Mouse (Mus musculus) layer of hippocampus, adult 18-20 months (tissue): Measurements from ENCODE around the gene Izumo4. TPM values are rescaled to one million over a fixed set of nuclear protein-coding genes. Genes with fewer than 3 reads are reported as not detected.
A peak's percentile ranks its signal among the peaks of the same experiment; 100 is the strongest.

Experiments
- DNase-seq, 2 experiments: peaks; one replicate each; pipeline ENCODE4 v3.0.0; 2022; ENCODE audit warnings: low spot score in 2 of 2
- total RNA-seq, 2 experiments: library from RNA; stranded (reverse); gene quantifications; 2 replicates each; pipeline ENCODE4 v1.2.3; 2021

Izumo4 gene
- total RNA-seq, 2 experiments from 2014 or later: 52.5 to 54.7 TPM

GRCm38 (mm10) chr10:80669018-80669417, 33.0 kb upstream of the Izumo4 start:
- no peak for DNase-seq

DNA sequence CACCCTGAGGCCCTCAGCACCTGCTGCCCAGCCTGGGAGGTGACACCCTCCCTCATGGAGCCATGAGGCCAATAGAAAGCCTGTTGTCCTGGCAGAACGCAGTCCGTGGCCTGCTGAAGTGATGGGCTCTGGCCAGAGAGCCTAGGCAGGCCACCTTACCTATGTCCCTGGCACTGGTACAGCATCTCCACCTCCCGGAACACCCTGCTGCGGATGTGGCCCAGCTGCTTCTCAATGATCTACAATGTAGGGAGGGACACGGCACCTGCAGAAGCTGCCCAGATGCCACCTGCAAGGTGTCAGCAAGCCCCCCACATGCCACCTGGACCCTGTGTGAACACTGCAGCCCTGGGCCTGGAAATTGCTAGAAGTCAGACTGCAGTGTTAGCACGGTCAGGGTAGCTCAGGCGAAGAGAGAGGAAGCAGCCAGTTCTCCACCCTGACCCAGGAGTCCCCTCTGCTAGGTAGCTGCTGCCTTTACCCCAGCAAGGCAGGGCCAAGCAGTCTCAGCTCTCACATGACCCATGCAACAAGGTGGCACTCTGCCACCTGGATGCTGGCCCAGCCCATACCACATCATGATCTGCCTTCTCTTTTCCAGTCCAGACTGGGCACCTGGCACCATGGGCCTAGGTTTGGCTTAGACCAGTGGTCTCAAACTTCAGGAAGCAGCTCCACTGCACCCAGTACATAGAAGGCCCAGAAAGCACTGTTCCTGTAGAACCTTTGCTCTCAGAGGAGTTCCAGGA, 32.1 kb upstream of the Izumo4 start:
- no peak for DNase-seq

- DNase-seq: no peak
Measured at GRCm38 (mm10) chr10:80670531-80670930, 31.5 kb upstream of the Izumo4 start.

GRCm38 (mm10) chr10:80671251-80671650, 30.7 kb upstream of the Izumo4 start:
- no peak for DNase-seq

DNA sequence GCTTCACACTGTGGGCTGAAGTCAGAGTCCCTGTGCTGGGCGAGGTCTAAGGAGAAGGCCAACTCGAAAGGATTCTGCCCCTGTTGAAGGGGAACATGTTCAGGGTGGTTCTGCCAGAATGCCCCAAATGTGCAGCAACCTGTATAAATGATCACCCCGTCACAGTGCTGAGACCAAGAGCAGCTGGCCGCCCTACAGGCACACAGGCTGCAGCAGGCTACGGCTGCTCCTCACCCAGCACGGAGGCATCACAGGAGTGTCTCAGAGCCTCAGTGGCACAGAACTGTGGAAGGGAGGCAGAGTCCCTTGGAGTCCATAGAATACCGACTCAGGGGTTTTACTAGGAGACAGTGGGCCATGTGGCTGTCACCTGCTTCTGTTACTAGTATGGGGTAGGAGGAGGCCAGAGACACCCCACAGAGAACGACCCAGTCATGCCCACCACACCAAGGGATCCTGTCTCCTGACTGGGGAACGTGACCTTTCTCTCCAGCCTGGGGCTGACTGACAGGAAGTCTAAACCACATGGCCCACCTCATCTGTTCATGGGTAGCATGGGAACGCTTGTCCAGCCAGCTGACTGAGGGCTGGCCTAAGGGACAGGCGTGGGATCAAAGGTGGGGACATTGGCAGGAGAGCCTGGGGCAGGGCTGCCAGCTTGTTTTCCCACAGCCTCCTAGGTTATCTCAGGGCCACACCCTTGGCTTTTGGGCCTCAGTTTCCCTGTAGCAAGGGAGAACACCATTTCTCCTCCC, 29.9 kb upstream of the Izumo4 start:
- no peak for DNase-seq

GRCm38 (mm10) chr10:80673690-80674089, 28.3 kb upstream of the Izumo4 start:
- no peak for DNase-seq

DNA sequence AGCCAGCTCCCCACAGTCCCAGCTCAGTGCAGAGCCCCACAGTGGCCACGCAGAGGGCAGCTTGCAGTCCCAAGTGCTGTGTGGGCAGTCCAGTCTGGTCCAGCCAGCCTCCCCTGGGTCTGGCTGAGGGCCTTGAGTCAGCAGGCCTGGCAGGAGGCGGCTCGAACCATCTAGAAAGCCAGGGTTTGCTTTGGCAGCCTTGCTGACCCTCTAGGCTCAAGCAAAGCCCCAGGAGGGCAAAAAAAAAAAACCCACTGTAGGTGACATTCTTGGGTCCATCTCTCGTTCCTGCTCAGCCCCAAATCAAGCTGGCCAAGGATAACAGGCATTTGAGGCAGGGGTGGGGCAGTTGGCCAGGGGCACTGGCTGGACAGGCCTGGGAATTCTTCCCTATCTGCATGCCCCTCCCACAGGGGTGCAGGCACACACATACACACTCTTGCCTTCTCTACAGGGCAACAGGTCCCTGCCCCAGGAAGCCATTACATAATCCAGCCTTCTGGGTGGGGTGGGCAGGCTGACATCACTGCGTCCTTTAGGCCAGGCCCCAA, 27.7 kb upstream of the Izumo4 start:
- no peak for DNase-seq

- DNase-seq: no peak
Measured at GRCm38 (mm10) chr10:80674851-80675404, 27.1 kb upstream of the Izumo4 start.

DNA sequence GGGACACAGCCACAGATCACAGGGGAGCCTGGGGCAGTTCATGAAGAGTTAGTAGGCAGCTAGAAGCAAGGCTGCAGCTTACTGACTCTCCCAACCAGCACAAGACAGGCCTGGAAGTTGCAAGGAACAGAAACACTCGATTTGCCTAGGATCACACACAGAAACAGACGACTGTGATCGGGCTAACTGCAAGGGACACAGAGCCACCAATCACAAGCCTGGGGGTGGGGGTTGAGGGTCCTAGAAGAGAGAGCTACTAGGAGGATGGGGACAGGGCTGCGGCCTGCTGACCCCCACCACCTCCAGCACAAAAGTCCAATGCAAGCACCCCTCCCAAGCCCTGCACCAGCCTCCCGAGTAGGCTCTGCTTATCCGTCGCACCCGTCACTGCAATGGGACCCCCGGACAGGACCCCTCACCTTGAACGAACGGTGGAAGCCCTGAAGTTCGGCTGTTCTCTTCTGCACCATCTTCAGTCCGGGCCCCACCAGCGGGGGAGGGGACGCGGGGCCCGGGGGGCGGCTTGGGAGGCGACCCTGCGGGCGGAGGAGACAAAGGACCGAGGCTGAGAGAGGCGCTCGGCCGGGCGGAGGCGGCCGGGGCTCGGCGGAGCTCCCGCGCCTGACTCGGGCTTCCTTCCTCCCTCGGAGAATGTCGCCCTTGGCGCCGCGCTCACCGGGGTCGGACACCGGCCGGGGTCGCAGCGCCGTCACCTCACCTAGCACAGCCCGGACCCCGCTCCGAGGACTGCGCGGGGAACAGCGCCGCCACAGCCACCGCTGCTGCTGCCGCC, 26.4 kb upstream of the Izumo4 start:
- DNase-seq: no peak

- DNase-seq: peak; percentile 99 to 100
Measured at GRCm38 (mm10) chr10:80676198-80676928, 25.6 kb upstream of the Izumo4 start.

DNA sequence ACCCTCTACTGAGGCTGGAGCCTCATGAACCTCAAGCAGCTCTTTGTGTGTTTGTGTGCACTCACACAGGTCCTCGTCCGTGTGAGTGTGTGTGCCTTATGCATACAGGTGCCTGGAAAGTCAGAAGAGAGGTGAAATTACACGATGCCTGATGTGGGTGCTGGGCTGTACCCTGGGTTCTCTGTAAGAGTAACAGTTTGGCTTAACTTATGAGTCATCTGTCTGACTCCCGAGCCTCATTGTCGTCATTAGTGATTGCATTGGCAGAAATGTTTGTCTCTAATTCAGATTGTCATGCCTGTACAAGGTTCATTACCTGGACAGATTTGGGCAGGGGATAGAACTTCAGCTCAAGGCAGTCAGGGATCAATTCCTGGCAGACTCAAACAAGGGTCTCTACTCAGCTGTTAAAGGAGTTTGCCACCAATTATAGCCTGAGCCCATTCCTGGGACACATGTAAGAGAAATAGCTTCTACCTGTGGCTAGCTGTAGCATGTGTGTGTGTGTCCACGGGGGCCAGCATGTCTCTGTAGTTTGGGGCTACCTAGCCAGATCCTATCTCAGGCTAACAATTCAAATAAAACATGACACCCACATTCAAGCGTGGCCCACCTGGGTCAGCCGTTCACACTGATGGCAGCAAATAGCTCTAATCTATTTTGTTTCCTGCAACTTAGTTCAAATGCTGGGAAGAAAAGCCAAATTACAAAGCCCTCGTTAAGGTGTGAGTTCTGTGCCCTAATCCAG, 24.7 kb upstream of the Izumo4 start:
- peak in 1 of 2 experiments; percentile 47 for DNase-seq

- peak; percentile 68 to 83 for DNase-seq
Measured at GRCm38 (mm10) chr10:80677942-80678436, 24.0 kb upstream of the Izumo4 start, which contains the start of gene Mknk2. Gene Mknk2 (minus strand): TSS chr10:80678112.

DNA sequence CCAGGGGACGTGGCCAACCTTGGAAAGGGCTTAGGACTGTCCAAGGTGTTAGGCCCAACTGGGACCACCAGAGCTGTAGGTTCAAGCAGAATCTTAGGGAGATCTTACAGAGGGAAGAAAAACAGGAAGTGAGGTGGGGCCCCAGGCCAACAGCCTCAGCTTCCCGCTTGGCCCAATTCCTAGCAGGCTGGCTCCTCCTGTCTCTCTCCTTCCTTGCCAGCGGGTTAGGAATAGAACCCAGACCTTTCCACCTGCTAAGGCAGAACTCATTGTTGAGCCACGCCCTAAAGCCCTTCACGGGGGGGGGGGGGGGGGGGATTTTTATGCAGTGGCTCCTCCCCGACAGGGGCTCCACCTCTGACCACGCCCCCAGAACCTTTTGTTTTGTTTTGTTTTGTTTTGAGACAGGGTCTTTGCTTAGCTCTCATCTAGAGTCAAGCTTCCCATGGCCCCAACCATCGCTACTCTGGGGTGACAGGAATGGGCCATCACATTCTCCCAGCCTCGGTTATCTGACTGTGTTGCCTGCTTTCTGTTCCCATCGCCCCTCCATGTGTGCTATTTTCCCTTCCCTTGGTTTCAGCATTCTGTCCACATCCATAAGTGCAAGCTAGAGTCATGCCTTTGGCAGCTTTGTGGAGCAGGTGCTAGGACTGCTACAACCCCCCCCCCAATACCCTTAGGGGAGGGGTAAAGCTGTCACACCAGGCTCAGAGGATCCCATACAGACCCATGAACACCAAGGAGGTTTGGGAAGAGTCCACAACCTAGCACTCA, 23.2 kb upstream of the Izumo4 start:
- DNase-seq: no peak

- no peak for DNase-seq
Measured at GRCm38 (mm10) chr10:80679556-80680259, 22.3 kb upstream of the Izumo4 start.

DNA sequence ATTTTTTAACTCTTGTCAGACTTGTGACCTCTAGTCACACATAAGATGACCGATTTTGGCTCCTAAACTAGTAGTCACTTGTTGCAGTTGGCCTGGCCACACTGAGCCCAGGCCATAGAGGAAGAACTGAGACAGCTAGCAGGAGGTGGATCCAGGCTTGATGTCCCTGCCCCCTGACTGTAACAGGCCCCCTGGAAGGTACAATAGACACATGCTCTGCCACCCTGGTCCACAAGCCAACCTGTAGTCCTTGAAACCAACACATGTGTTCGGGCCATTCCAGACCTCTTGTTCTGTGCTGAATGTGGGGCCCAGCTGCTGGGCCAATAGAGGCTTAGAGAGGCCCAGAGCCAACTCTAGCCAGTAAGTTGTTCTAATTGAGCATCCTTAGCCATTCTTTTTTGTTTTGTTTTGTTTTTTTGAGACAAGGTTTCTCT, 21.7 kb upstream of the Izumo4 start:
- no peak for DNase-seq

DNA sequence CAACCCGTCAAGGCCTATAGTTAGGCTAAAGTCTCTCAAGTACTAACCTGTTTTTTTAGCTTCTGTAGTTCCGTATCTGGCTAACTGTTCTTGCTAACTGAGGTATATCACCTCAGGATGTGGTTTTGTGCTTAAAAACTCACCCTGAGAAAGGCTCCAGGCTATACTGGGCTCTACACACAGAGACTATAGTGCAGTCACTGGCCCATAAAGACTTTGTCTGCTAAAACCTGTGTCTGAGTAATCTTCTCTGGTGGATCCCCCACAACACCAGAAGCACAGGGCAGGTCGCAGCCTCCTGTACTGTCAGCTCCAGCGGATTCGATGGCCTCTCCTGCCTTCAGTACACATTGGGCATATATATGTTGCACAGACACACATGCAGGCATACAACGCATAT, 20.0 kb upstream of the Izumo4 start:
- DNase-seq: no peak

- no peak for DNase-seq
Measured at GRCm38 (mm10) chr10:80683647-80684046, 18.3 kb upstream of the Izumo4 start.

GRCm38 (mm10) chr10:80684214-80684613, 17.8 kb upstream of the Izumo4 start:
- peak in 1 of 2 experiments; percentile 64 for DNase-seq
